In the genomic region with DNA sequence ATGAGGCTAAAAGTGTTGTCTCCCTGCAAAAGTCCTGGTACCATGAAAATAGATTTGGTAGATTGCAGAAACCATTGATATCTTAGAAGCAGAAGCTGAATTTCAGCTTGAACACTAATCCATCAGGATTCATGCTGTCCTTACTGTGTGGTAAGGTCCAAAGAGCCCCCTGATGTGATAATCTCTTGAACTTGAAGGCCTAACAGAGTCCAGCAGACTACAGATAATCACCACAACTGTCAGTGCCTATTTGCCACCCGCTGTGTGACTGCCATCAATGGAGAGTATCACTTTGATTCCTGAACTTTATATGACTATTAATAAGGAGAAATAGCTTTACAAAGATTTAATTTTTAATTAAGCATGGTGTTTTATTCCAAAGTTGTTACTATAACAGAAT, we compare ENCODE assay signal across 24 mouse cellular contexts. TPM values are rescaled to one million over a fixed set of nuclear protein-coding genes. Genes with fewer than 3 reads are reported as not detected.
DNase-seq lines count a peak whose midpoint lies in the region; ATAC-seq and TF ChIP-seq lines count a peak whose summit lies in the region.
"Had no signal": no experiment of that assay in that cellular context is flagged by ENCODE, and none has a peak within 500 bp of the region (broad histone marks: within the 10 kb centered on the region; RNA-seq: fewer than 3 reads in every experiment).

No protein-coding gene starts in this region.

- peak; percentile 6 for DNase-seq in left cerebral cortex, postnatal 4 days
- no peak for DNase-seq in left cerebral cortex, postnatal 10 days (ENCODE audit: extremely low spot score in 1 of 2, low spot score in 2 of 2)
- DNase-seq in midbrain, postnatal 0 days (ENCODE audit: low spot score): peak; percentile 20
- DNase-seq in retina, postnatal 1 day: peak; percentile 51
- no peak for DNase-seq in adrenal gland, adult (ENCODE audit: inconsistent age in 2 of 2, low spot score in 1 of 2)
- DNase-seq: adrenal gland, adult 2 months; adrenal gland, postnatal 10 days; adrenal gland, postnatal 25 days; B cell, adult 2 months; cerebellum, adult 11-12 months; cerebellum, adult 2 months; cerebellum, adult 9-10 months; cerebellum, postnatal 25 days; forebrain, postnatal 0 days had no signal

- no peaks in the 10 kb centered on the region for H3K27me3 ChIP-seq in midbrain, postnatal 0 days (ENCODE audit: insufficient read depth, low read length)
- H3K27me3 ChIP-seq in midbrain, embryonic 15.5 days (replicated peaks): no peaks in the 10 kb centered on the region
- H3K27me3 ChIP-seq: CH12.LX; embryonic facial prominence, embryonic 12.5 days; forebrain, embryonic 13.5 days; forebrain, embryonic 15.5 days; Patski had no signal

- ATAC-seq in midbrain, postnatal 0 days (ENCODE audit: low FRiP score): no peak
- ATAC-seq in midbrain, embryonic 15.5 days (replicated peaks): no peak
- ATAC-seq: activated CD4-positive, CD25-positive, alpha-beta regulatory T cell, adult 4 months; CD4-positive, CD25-positive, alpha-beta regulatory T cell, adult 4 months; forebrain, embryonic 13.5 days; forebrain, embryonic 15.5 days; forebrain, postnatal 0 days; Patski had no signal

- H3K27ac ChIP-seq in midbrain, postnatal 0 days (ENCODE audit: low read depth, low read length): no peak overlapping the region
- no peak overlapping the region for H3K27ac ChIP-seq in midbrain, embryonic 15.5 days
- H3K27ac ChIP-seq: embryonic facial prominence, embryonic 10.5 days; embryonic facial prominence, embryonic 12.5 days; forebrain, embryonic 13.5 days; forebrain, embryonic 15.5 days had no signal

- H3K4me1 ChIP-seq in midbrain, postnatal 0 days (ENCODE audit: insufficient read depth, low read length): no peaks in the 10 kb centered on the region
- H3K4me1 ChIP-seq in midbrain, embryonic 15.5 days: no peaks in the 10 kb centered on the region
- H3K4me1 ChIP-seq: embryonic facial prominence, embryonic 10.5 days; embryonic facial prominence, embryonic 12.5 days; forebrain, embryonic 13.5 days; forebrain, embryonic 15.5 days had no signal

- no peak overlapping the region for H3K4me3 ChIP-seq in midbrain, postnatal 0 days (ENCODE audit: low read depth, low read length)
- H3K4me3 ChIP-seq in midbrain, embryonic 15.5 days: no peak overlapping the region
- H3K4me3 ChIP-seq: embryonic facial prominence, embryonic 10.5 days; embryonic facial prominence, embryonic 12.5 days; forebrain, embryonic 13.5 days; forebrain, embryonic 15.5 days had no signal

- no peaks in the 10 kb centered on the region for H3K9me3 ChIP-seq in midbrain, postnatal 0 days (ENCODE audit: low read length)
- no peaks in the 10 kb centered on the region for H3K9me3 ChIP-seq in midbrain, embryonic 15.5 days
- H3K9me3 ChIP-seq: embryonic facial prominence, embryonic 10.5 days; embryonic facial prominence, embryonic 12.5 days; forebrain, embryonic 13.5 days; forebrain, embryonic 15.5 days had no signal

- H3K36me3 ChIP-seq in midbrain, postnatal 0 days (ENCODE audit: insufficient read depth, low read length): no peaks in the 10 kb centered on the region
- H3K36me3 ChIP-seq in midbrain, embryonic 15.5 days (replicated peaks): no peaks in the 10 kb centered on the region
- H3K36me3 ChIP-seq: embryonic facial prominence, embryonic 10.5 days; embryonic facial prominence, embryonic 12.5 days; forebrain, embryonic 15.5 days; G1E had no signal

- WGBS in midbrain, postnatal 0 days: 63% methylated on average over 1 of the region's 1 CpGs
- WGBS in midbrain, embryonic 15.5 days: 62% methylated on average over 1 of the region's 1 CpGs

- no peak overlapping the region for H3K4me2 ChIP-seq in midbrain, postnatal 0 days (ENCODE audit: low read depth, low read length, poor library complexity, severe bottlenecking)
- no peak overlapping the region for H3K4me2 ChIP-seq in midbrain, embryonic 15.5 days
- H3K4me2 ChIP-seq: embryonic facial prominence, embryonic 12.5 days; forebrain, embryonic 13.5 days; forebrain, embryonic 15.5 days had no signal

- intact Hi-C loops in left cerebral cortex, postnatal 4 days (cut with DNase I): no loop called here
- intact Hi-C loops in left cerebral cortex, postnatal 10 days (cut with DNase I): no loop called here

- H3K9ac ChIP-seq in midbrain, postnatal 0 days (replicated peaks; ENCODE audit: low read length, poor library complexity, severe bottlenecking): no peak overlapping the region
- no peak overlapping the region for H3K9ac ChIP-seq in midbrain, embryonic 15.5 days
- H3K9ac ChIP-seq: embryonic facial prominence, embryonic 12.5 days; forebrain, embryonic 13.5 days; forebrain, embryonic 15.5 days; forebrain, postnatal 0 days had no signal

- no peak for TF ChIP-seq CTCF in midbrain, postnatal 0 days (IDR thresholded peaks at IDR 0.05)

RNA-seq across cellular contexts. Expression of a gene that starts 24.8 kb away (rescaled TPM):
- 10 to 100 TPM; 75.0 to 77.0 TPM for total RNA-seq in left cerebral cortex, postnatal 4 days (2021)
- total RNA-seq in left cerebral cortex, postnatal 10 days (2021): 10 to 100 TPM; 57.4 to 63.1 TPM
- 32.7 and 39.2 TPM in 2 replicates for total RNA-seq in midbrain, postnatal 0 days (2014; rRNA removed)
- polyA plus RNA-seq in midbrain, postnatal 0 days (2015; fragmentation: Nextera tagmentation; extraction: Ambion mirVana): 21.8 and 23.4 TPM in 2 replicates
- polyA plus RNA-seq in midbrain, embryonic 15.5 days (2015; fragmentation: Nextera tagmentation; extraction: Ambion mirVana): 27.9 and 28.2 TPM in 2 replicates
- polyA plus RNA-seq: G1E had no signal

Comparison
In these comparisons a context has a peak if more than half of its experiments do, and no peak if none do; other contexts are left out.
1. DNase-seq: peak in left cerebral cortex, postnatal 4 days (single experiment), midbrain, postnatal 0 days (single experiment) and retina, postnatal 1 day (single experiment); none in left cerebral cortex, postnatal 10 days (0 of 2) and adrenal gland, adult (0 of 2).